Comparison of ENCODE assay signal across 13 mouse cellular contexts in genomic region chr6:99629726-99630458, GRCm38 (mm10). TPM values are rescaled to one million over a fixed set of nuclear protein-coding genes. Genes with fewer than 3 reads are reported as not detected.
A peak's percentile ranks its signal among the peaks of the same experiment; 100 is the strongest.
DNase-seq lines count a peak whose midpoint lies in the region.
"Had no signal": no experiment of that assay in that cellular context is flagged by ENCODE, and none has a peak within 500 bp of the region (broad histone marks: within the 10 kb centered on the region; RNA-seq: fewer than 3 reads in every experiment).

No protein-coding gene starts in this region.

- peak; percentile 71 for DNase-seq in heart, adult 11 months
- no peak for DNase-seq in heart, adult 18-20 months
- DNase-seq in kidney, postnatal 36 days: peak; percentile 20 to 23
- DNase-seq in kidney, postnatal 4 days: no peak
- peak; percentile 35 for DNase-seq in cerebellum, adult 11 months
- DNase-seq in cerebellum, postnatal 25 days: peak; percentile 55 to 69
- no peak for DNase-seq in spleen, adult 12 weeks (ENCODE audit: low spot score)
- DNase-seq: adrenal gland, postnatal 14 days; B cell, adult 2 months; gastrocnemius, postnatal 25 days; lung, adult 18-20 months; midbrain, embryonic 14.5 days; thymus, postnatal 36 days had no signal

RNA-seq across cellular contexts. Expression of gene Eif4e3, which starts 36.7 kb away (rescaled TPM):
- 10 to 100 TPM; 44.5 to 45.6 TPM for total RNA-seq in heart, adult 18-20 months (2021)

RNA-seq across cellular contexts. Expression of gene Gm20696, which starts 36.7 kb away (rescaled TPM):
- 1 to 10 TPM in 1 of 2 experiments, under 1 TPM in 1; 0.94 to 2.2 TPM for total RNA-seq in heart, adult 18-20 months (2021)

Comparison
In these comparisons a context has a peak if more than half of its experiments do, and no peak if none do; other contexts are left out.
1. DNase-seq: peak in heart, adult 11 months (single experiment), kidney, postnatal 36 days (2 of 2), cerebellum, adult 11 months (single experiment) and cerebellum, postnatal 25 days (2 of 2); none in heart, adult 18-20 months (0 of 2), kidney, postnatal 4 days (0 of 2) and spleen, adult 12 weeks (single experiment).